Mouse (Mus musculus) ES-E14 (cell line): ENCODE data around the gene Asap2. TPM values are rescaled to one million over a fixed set of nuclear protein-coding genes. Genes with fewer than 3 reads are reported as not detected.
"Not testable (repeated sequence)": the region's sequence is repeated elsewhere in the genome, so short reads cannot be mapped to it uniquely, and the experiment has no call there.

Experiments
- DNase-seq: peaks from one replicate; pipeline ENCODE4 v3.0.0-alpha.2; 2013; ENCODE audit warnings: low read depth, low spot score
- H3K27ac ChIP-seq: 2 replicates; pipeline ENCODE4 v1.5.1; 2012; ENCODE audit warnings: low read depth, mild to moderate bottlenecking, low read length, moderate library complexity, mixed read lengths; ENCODE audit not compliant: poor library complexity, insufficient read depth, severe bottlenecking
- H3K36me3 ChIP-seq: 2 replicates; pipeline ENCODE4 v1.6.1; 2012; ENCODE audit warnings: mild to moderate bottlenecking, low read length, moderate library complexity, mixed read lengths; ENCODE audit not compliant: control insufficient read depth, poor library complexity, insufficient read depth, severe bottlenecking
- H3K4me1 ChIP-seq, 2 experiments: fragments of 150-350 bp in 1 of 2; sonication (generic) in 1 of 2; 2 replicates each; pipeline ENCODE4 v1.6.1; 2012; ENCODE audit warnings: low read length in 2 of 2, mild to moderate bottlenecking in 1 of 2, mixed read lengths in 1 of 2; ENCODE audit not compliant: control insufficient read depth in 2 of 2, insufficient read depth in 2 of 2, poor library complexity in 1 of 2
- H3K4me3 ChIP-seq, 2 experiments: fragments of 150-350 bp in 1 of 2; sonication (generic) in 1 of 2; 2 replicates each; pipeline ENCODE4 v1.5.1; 2012; ENCODE audit warnings: low read length in 2 of 2, low read depth in 1 of 2, mild to moderate bottlenecking in 1 of 2, mixed read lengths in 1 of 2; ENCODE audit not compliant: insufficient read depth in 1 of 2, poor library complexity in 1 of 2, severe bottlenecking in 1 of 2
- H3K9ac ChIP-seq: 2 replicates; pipeline ENCODE4 v1.6.1; 2012; ENCODE audit warnings: low read depth, mild to moderate bottlenecking, low read length, mixed read lengths; ENCODE audit not compliant: poor library complexity, insufficient read depth, severe bottlenecking
- H3K9me3 ChIP-seq: fragments of 150-350 bp; sonication (generic); 2 replicates; pipeline ENCODE4 v1.6.1; 2012; ENCODE audit warnings: low read depth, mild to moderate bottlenecking, low read length; ENCODE audit not compliant: control insufficient read depth, insufficient read depth
- CHD2 ChIP-seq: IDR thresholded peaks from 2 replicates; pipeline ENCODE4 v1.6.1; 2014; ENCODE audit warnings: mild to moderate bottlenecking, low read depth, low read length, inconsistent platforms
- HCFC1 ChIP-seq: IDR thresholded peaks from 2 replicates; pipeline ENCODE4 v1.6.1; 2012; ENCODE audit warnings: low read length, inconsistent platforms, borderline replicate concordance; ENCODE audit not compliant: insufficient read depth
- MAFK ChIP-seq: IDR thresholded peaks from 2 replicates; pipeline ENCODE4 v1.6.1; 2014; ENCODE audit warnings: mild to moderate bottlenecking, low read depth, low read length, inconsistent platforms; ENCODE audit not compliant: insufficient read depth
- ZC3H11A ChIP-seq: IDR thresholded peaks from 2 replicates; pipeline ENCODE4 v1.6.1; 2012; ENCODE audit warnings: low read depth, mild to moderate bottlenecking, inconsistent platforms, low read length, borderline replicate concordance
- ZNF384 ChIP-seq: IDR thresholded peaks from 2 replicates; pipeline ENCODE4 v1.6.1; 2012; ENCODE audit warnings: low read depth, low read length, inconsistent platforms
- in situ Hi-C, 2 experiments: fragments of 600-800 bp; cut with MboI; formaldehyde crosslinking; loops; one replicate each; pipeline ENCODE4 v1.15.1; 2025; ENCODE audit warnings: low sequenced_read_pairs in 2 of 2, inconsistent platforms in 1 of 2; ENCODE audit not compliant: unreplicated experiment in 2 of 2
- total RNA-seq: library from RNA; depleted of rRNA; stranded (reverse); fragments of 300-350 nt; gene quantifications from 2 replicates; pipeline ENCODE4 v1.2.3, GENCODE M21; 2012

Gene Asap2
- total RNA-seq, 1 experiment = 6.8 TPM

DNA sequence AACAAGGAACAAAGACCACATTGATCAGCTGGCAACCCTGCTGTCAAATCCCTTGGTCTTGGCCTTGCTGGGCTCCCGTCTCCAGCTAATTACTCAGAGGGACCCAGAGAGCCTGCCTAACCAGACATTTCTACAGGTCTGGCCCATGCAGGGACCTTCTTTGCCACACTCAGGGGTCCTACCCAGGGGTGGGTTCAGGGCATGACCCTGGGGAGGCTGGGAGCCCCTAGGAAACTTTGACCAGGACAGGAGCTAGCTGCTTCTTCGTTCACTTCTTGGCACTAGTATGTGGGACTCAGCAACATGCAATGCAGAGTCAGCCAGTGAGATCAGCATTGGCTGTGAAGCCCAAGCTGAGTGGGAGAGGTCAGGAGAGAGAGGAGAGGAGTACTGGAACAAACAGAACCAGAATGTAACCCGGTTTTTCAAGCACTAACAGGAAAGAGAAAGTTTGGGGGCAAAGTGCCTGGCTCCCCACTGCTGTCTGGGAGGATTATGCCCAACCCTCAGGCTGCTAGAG, 107.6 kb downstream of the Asap2 start:
- DNase-seq, H3K36me3 ChIP-seq, H3K27ac ChIP-seq, H3K9ac ChIP-seq, H3K4me1 ChIP-seq, H3K4me3 ChIP-seq, H3K9me3 ChIP-seq: not testable (repeated sequence)
- in situ Hi-C loops = loop anchor here in 1 of 2 experiments (25.0 kb wide), 1 partner anchor 164 kb away; no protein-coding TSS in a partner anchor

GRCm38 (mm10) chr12:21111116-21111475, 120.8 kb downstream of the Asap2 start:
- H3K36me3 ChIP-seq, DNase-seq, in situ Hi-C loops, H3K27ac ChIP-seq, H3K9me3 ChIP-seq, H3K4me1 ChIP-seq: not testable (repeated sequence)
- peak overlapping the region; percentile 69 for H3K9ac ChIP-seq
- H3K4me3 ChIP-seq = peak overlapping the region; percentile 84 to 94

- Histone ChIP-seq H3K4me1 (0 out of 4 replicates have a peak, but pooled peaks cover 2% of the 10 kb centered on the region in 2 experiments), H3K36me3 (no peaks in the 10 kb centered on the region), H3K9ac (peak overlapping the region; percentile 84), H3K9me3 (no peaks in the 10 kb centered on the region), H3K4me3 (peak overlapping the region; percentile 84 to 94), H3K27ac (no peak overlapping the region)
- in situ Hi-C loops = no loop called here
- DNase-seq = peak; percentile 70
- no peak for TF ChIP-seq ZNF384
- TF ChIP-seq ZC3H11A = no peak
- no peak for TF ChIP-seq CHD2
- TF ChIP-seq HCFC1 = no peak; the same call in 1 of the 2 replicates
- no peak for TF ChIP-seq MAFK
These were observed 121.5 kb downstream of the Asap2 start for GRCm38 (mm10) chr12:21111476-21112452.

DNA sequence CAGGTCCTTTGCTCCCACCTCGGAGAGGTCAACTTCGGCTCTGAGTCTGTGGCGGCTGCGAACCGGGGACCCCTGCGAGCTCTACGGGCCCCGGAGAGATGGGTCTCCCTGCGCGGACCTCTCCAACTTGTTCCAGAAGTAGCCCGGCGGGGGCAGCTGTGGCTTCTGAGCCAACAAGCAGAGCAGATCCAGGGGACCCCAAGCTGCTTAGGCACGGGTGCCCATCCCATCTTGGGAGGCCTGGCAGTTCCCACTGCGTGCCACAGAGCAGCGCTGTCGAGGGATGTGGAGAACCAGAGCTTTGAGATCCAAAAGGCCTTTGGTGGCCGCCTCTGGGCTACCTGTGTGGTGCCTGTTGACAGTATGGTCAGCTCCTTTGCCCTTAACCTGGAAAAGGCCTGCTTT, 122.2 kb downstream of the Asap2 start:
- no peak overlapping the region for H3K27ac ChIP-seq
- in situ Hi-C loops = no loop called here
- no peak for DNase-seq

More for the DNA sequence above, 122.2 kb downstream of the Asap2 start:
- Histone ChIP-seq H3K36me3 (no peaks in the 10 kb centered on the region), H3K4me3 (peak overlapping the region; percentile 84 to 94), H3K4me1 (0 out of 4 replicates have a peak, but pooled peaks cover 2% of the 10 kb centered on the region in 2 experiments), H3K9me3 (no peaks in the 10 kb centered on the region), H3K9ac (peak overlapping the region; percentile 84)
- no peak for TF ChIP-seq HCFC1
- no peak for TF ChIP-seq MAFK
- TF ChIP-seq ZC3H11A = no peak
- no peak for TF ChIP-seq CHD2
- TF ChIP-seq ZNF384 = no peak
